Mouse (Mus musculus): Measurements from ENCODE around the gene Sept6. TPM values are rescaled to one million over a fixed set of nuclear protein-coding genes. Genes with fewer than 3 reads are reported as not detected.

The Sept6 gene
- total and polyA plus RNA-seq, 3 experiments: 94.1 to 180 (median 98.8) TPM

DNA sequence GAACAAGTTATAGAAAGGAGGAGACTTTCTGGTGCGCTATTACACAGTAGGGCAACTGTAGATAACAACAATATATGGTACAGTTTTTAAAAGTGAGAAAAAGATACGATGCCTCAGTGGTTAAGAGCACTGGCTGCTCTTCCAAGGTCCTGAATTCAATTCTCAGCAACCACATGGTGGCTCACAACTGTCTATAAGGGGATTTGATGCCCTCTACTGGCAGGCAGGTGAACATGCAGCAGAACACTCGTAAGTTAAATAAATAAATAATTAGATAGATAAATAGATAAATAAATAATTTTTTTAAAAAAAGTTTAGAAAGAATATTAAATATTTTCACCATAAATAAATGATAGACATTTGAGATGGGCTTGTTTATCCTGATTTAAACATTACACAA lies 27.5 kb upstream of the Sept6 start:
- no peak overlapping the region for H3K4me2 ChIP-seq (ENCODE audit: insufficient read depth, low read depth, poor library complexity, severe bottlenecking)
- no peak overlapping the region for H3K4me3 ChIP-seq (replicated peaks in 1 of 3; ENCODE audit: low read depth in 2 of 3, low read length in 2 of 3, poor library complexity in 1 of 3)
- no peaks in the 10 kb centered on the region for H3K79me2 ChIP-seq (replicated peaks; ENCODE audit: control insufficient read depth, extremely low read depth, insufficient read depth, poor library complexity, severe bottlenecking)
- no peaks in the 10 kb centered on the region for H3K36me3 ChIP-seq (replicated peaks in 1 of 2; ENCODE audit: control insufficient read depth in 1 of 2, insufficient read depth in 1 of 2, low read length in 1 of 2)
- TF ChIP-seq ETS1 (conservative IDR thresholded peaks at IDR 0.05; ENCODE audit: low read depth, low read length) (no peak), MYC (IDR thresholded peaks at IDR 0.05; ENCODE audit: low read depth, low read length) (peak; percentile 91), RAD21 (IDR thresholded peaks at IDR 0.05; ENCODE audit: low read depth, low read length) (peak; percentile 59), CTCF (conservative IDR thresholded peaks at IDR 0.05 in 1 of 2, IDR thresholded peaks at IDR 0.05 in 1 of 2; ENCODE audit: low read depth in 2 of 2, low read length in 2 of 2) (peak; percentile 43 to 62; a peak in 3 of 4 replicates), SMC3 (IDR thresholded peaks at IDR 0.05; ENCODE audit: low read depth, low read length) (peak; percentile 45), TBP (conservative IDR thresholded peaks at IDR 0.05; ENCODE audit: low read depth, low read length) (no peak)
- peak; percentile 32 for DNase-seq (ENCODE audit: extremely low read depth)
- H3K27ac ChIP-seq (ENCODE audit: insufficient read depth, low read depth): no peak overlapping the region
- no peak overlapping the region for H3K9ac ChIP-seq (ENCODE audit: insufficient read depth, low read depth)
- H3K9me3 ChIP-seq (replicated peaks; ENCODE audit: low read length): no peaks in the 10 kb centered on the region
- in situ Hi-C loops (cut with MboI; ENCODE audit: low pct_ligation_motif_present, low pct_unique_long_range_greater_than_20kb, low sequenced_read_pairs) (no loop called here), dilution Hi-C loops (cut with MboI; ENCODE audit: extremely low pct_ligation_motif_present, extremely low pct_unique_long_range_greater_than_20kb, low sequenced_read_pairs) (no loop called here)
- H3K27me3 ChIP-seq (replicated peaks): no peaks in the 10 kb centered on the region
- peaks cover 5 to 12% of the 10 kb centered on the region in 2 experiments; a peak in 3 of 4 replicates for H3K4me1 ChIP-seq (ENCODE audit: control insufficient read depth in 1 of 2, insufficient read depth in 2 of 2)

DNA sequence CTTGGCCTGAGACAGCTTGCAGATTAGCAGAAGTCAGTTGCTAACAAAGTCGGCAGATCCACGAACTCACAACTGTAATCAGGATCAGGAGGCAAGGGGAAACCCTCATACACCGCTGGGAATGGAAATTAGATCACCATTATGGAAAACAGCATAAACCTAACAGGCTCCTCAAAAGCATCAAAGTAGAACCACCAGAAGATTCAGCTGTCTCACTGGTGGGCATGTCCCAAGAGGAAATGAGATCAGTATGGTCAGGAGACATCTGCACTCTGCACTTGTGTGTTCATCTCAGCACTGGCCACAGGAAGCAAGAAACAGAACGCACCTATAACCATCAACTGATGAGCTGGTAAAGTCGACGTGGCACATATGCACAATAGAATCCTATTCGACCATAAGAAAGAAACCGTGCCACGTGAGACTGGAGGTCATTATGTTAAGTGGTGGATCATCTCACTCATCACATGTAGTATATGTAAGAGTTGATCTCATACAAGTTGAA lies 26.6 kb upstream of the Sept6 start:
- no peaks in the 10 kb centered on the region for H3K79me2 ChIP-seq (replicated peaks; ENCODE audit: control insufficient read depth, extremely low read depth, insufficient read depth, poor library complexity, severe bottlenecking)
- no peak overlapping the region for H3K9ac ChIP-seq (ENCODE audit: insufficient read depth, low read depth)
- dilution Hi-C loops (cut with MboI; ENCODE audit: extremely low pct_ligation_motif_present, extremely low pct_unique_long_range_greater_than_20kb, low sequenced_read_pairs) (no loop called here), in situ Hi-C loops (cut with MboI; ENCODE audit: low pct_ligation_motif_present, low pct_unique_long_range_greater_than_20kb, low sequenced_read_pairs) (no loop called here)
- H3K27me3 ChIP-seq (replicated peaks): no peaks in the 10 kb centered on the region
- peak; percentile 53 for DNase-seq (ENCODE audit: extremely low read depth)
- H3K27ac ChIP-seq (ENCODE audit: insufficient read depth, low read depth): no peak overlapping the region
- no peaks in the 10 kb centered on the region for H3K9me3 ChIP-seq (replicated peaks; ENCODE audit: low read length)
- no peak overlapping the region for H3K4me2 ChIP-seq (ENCODE audit: insufficient read depth, low read depth, poor library complexity, severe bottlenecking)
- H3K36me3 ChIP-seq (replicated peaks in 1 of 2; ENCODE audit: control insufficient read depth in 1 of 2, insufficient read depth in 1 of 2, low read length in 1 of 2): no peaks in the 10 kb centered on the region
- TF ChIP-seq ZNF384 (IDR thresholded peaks at IDR 0.05; ENCODE audit: low read depth, low read length) (no peak), SMC3 (IDR thresholded peaks at IDR 0.05; ENCODE audit: low read depth, low read length) (no peak), KAT2A (IDR thresholded peaks at IDR 0.05; ENCODE audit: insufficient replicate concordance, low read length) (no peak), RAD21 (IDR thresholded peaks at IDR 0.05; ENCODE audit: low read depth, low read length) (no peak), EP300 (IDR thresholded peaks at IDR 0.05; ENCODE audit: low read length) (no peak), ZKSCAN1 (IDR thresholded peaks at IDR 0.05; ENCODE audit: borderline replicate concordance, low read depth, low read length) (no peak), MAFK (IDR thresholded peaks at IDR 0.05; ENCODE audit: insufficient replicate concordance, low read length) (no peak), SIN3A (IDR thresholded peaks at IDR 0.05; ENCODE audit: low read length) (no peak), IRF4 (IDR thresholded peaks at IDR 0.05; ENCODE audit: low read depth, low read length) (no peak; the same call in 1 of the 2 replicates), TCF12 (IDR thresholded peaks at IDR 0.05; ENCODE audit: low read depth, low read length) (peak; percentile 24; the same call in 1 of the 2 replicates), UBTF (IDR thresholded peaks at IDR 0.05; ENCODE audit: low read depth, low read length) (no peak), JUND (conservative IDR thresholded peaks at IDR 0.05; ENCODE audit: low read depth, low read length) (no peak), MAZ (IDR thresholded peaks at IDR 0.05; ENCODE audit: low read depth, low read length) (no peak), ELF1 (IDR thresholded peaks at IDR 0.05; ENCODE audit: low read depth, low read length) (no peak), POLR2A (IDR thresholded peaks at IDR 0.05; ENCODE audit: low read depth, low read length) (no peak), ZC3H11A (IDR thresholded peaks at IDR 0.05; ENCODE audit: low read depth, low read length) (no peak), POLR2AphosphoS2 (IDR thresholded peaks at IDR 0.05; ENCODE audit: low read depth, low read length) (no peak), NELFE (IDR thresholded peaks at IDR 0.05; ENCODE audit: low read depth, low read length) (no peak), MEF2A (IDR thresholded peaks at IDR 0.05; ENCODE audit: borderline replicate concordance, low read depth, low read length) (no peak), BHLHE40 (IDR thresholded peaks at IDR 0.05; ENCODE audit: low read depth, low read length) (peak; percentile 72), ETS1 (conservative IDR thresholded peaks at IDR 0.05; ENCODE audit: low read depth, low read length) (peak; percentile 58; the same call in 1 of the 2 replicates), CHD1 (IDR thresholded peaks at IDR 0.05; ENCODE audit: low read depth, low read length) (no peak)
- no peak overlapping the region for H3K4me3 ChIP-seq (replicated peaks in 1 of 3; ENCODE audit: low read depth in 2 of 3, low read length in 2 of 3, poor library complexity in 1 of 3)
- peaks cover 5 to 12% of the 10 kb centered on the region in 2 experiments; a peak in 3 of 4 replicates for H3K4me1 ChIP-seq (ENCODE audit: control insufficient read depth in 1 of 2, insufficient read depth in 2 of 2)

All from CH12.LX (cell line).